Mouse (Mus musculus) lung, embryonic 14.5 days (tissue): ENCODE results near the gene Nek6. TPM values are rescaled to one million over a fixed set of nuclear protein-coding genes. Genes with fewer than 3 reads are reported as not detected.

Experiments
- ATAC-seq: fragments of 200-750 bp; cut with Nextera tagmentation; 2 replicates; pipeline ENCODE4 v1.8.0; 2017; ENCODE audit warnings: mild to moderate bottlenecking, moderate TSS enrichment, moderate library complexity; ENCODE audit not compliant: insufficient read depth
- DNase-seq: peaks from one replicate; pipeline ENCODE4 v3.0.0-alpha.2; 2015
- H3K27ac ChIP-seq: fragments of 300-500 bp; sonication (generic); 2 replicates; pipeline ENCODE4 v1.5.1; 2014; ENCODE audit warnings: low read depth, mild to moderate bottlenecking, moderate library complexity
- H3K27me3 ChIP-seq: fragments of 300-500 bp; sonication (generic); 2 replicates; pipeline ENCODE4 v1.6.1; 2014; ENCODE audit warnings: low read length, control low read depth; ENCODE audit not compliant: insufficient read depth
- H3K36me3 ChIP-seq: fragments of 300-500 bp; sonication (generic); 2 replicates; pipeline ENCODE4 v1.6.1; 2014; ENCODE audit warnings: control low read depth; ENCODE audit not compliant: insufficient read depth
- H3K4me1 ChIP-seq: fragments of 300-500 bp; sonication (generic); 2 replicates; pipeline ENCODE4 v1.6.1; 2014; ENCODE audit warnings: antibody characterized with exemption, control low read depth; ENCODE audit not compliant: insufficient read depth
- H3K4me2 ChIP-seq: fragments of 300-500 bp; sonication (generic); 2 replicates; pipeline ENCODE4 v1.6.1; 2014; ENCODE audit warnings: mild to moderate bottlenecking
- H3K4me3 ChIP-seq: fragments of 300-500 bp; sonication (generic); 2 replicates; pipeline ENCODE4 v1.5.1; 2014; ENCODE audit warnings: low read depth, low read length
- H3K9ac ChIP-seq: fragments of 300-500 bp; sonication (generic); 2 replicates; pipeline ENCODE4 v1.6.1; 2014
- H3K9me3 ChIP-seq: fragments of 300-500 bp; sonication (generic); 2 replicates; pipeline ENCODE4 v1.6.1; 2016; ENCODE audit warnings: low read depth, low read length, control low read depth
- CTCF ChIP-seq: IDR thresholded peaks from 2 replicates; pipeline ENCODE4 v1.5.1; 2016; ENCODE audit warnings: antibody characterized with exemption, low read depth
- WGBS: fragments of 180-500 bp; shearing (Covaris S2); extraction: QIAGEN DNeasy Blood & Tissue Kit; methylation state at CpG from one replicate; pipeline ENCODE4 v1.1.7; 2014; 5-methylcytosine and 5-hydroxymethylcytosine counted together
- polyA plus RNA-seq: library from polyadenylated mRNA; unstranded; fragments of >200 nt; fragmentation: Nextera tagmentation; extraction: Ambion mirVana; gene quantifications from 2 replicates; pipeline ENCODE4 v1.2.1, GENCODE M21; 2014

Nek6 gene
- polyA plus RNA-seq, 1 experiment from 2014 or later: 134 TPM

GRCm38 (mm10) chr2:38619777-38620176, 108.3 kb downstream of the Nek6 start:
- WGBS: 95% methylated on average over 4 of the region's 4 CpGs
- TF ChIP-seq CTCF: no peak
- DNase-seq (no peak), ATAC-seq (no peak)
- Histone ChIP-seq H3K4me1 (no peaks in the 10 kb centered on the region), H3K4me2 (no peak overlapping the region), H3K36me3 (peaks cover 30% of the 10 kb centered on the region), H3K9me3 (no peaks in the 10 kb centered on the region), H3K27ac (no peak overlapping the region), H3K9ac (no peak overlapping the region), H3K27me3 (no peaks in the 10 kb centered on the region), H3K4me3 (no peak overlapping the region)

- peaks cover 33% of the 10 kb centered on the region for H3K36me3 ChIP-seq
Observed at GRCm38 (mm10) chr2:38621076-38621475, 109.6 kb downstream of the Nek6 start.

GRCm38 (mm10) chr2:38621610-38622021, 110.2 kb downstream of the Nek6 start:
- TF ChIP-seq CTCF: peak; percentile 14; the same call in 1 of the 2 replicates
- ATAC-seq (no peak), DNase-seq (no peak)
- H3K4me2 ChIP-seq: no peak overlapping the region
- H3K27me3 ChIP-seq: no peaks in the 10 kb centered on the region
- H3K4me1 ChIP-seq: no peaks in the 10 kb centered on the region
- no peaks in the 10 kb centered on the region for H3K9me3 ChIP-seq
- no peak overlapping the region for H3K9ac ChIP-seq
- peaks cover 38% of the 10 kb centered on the region for H3K36me3 ChIP-seq
- no peak overlapping the region for H3K27ac ChIP-seq
- H3K4me3 ChIP-seq: no peak overlapping the region
- 64% methylated on average over 6 of the region's 6 CpGs for WGBS

More at GRCm38 (mm10) chr2:38621076-38621475, 109.6 kb downstream of the Nek6 start:
- H3K9me3 ChIP-seq: no peaks in the 10 kb centered on the region
- no peak overlapping the region for H3K4me2 ChIP-seq
- H3K9ac ChIP-seq: no peak overlapping the region
- H3K4me1 ChIP-seq: no peaks in the 10 kb centered on the region
- WGBS: 80% methylated on average over 4 of the region's 4 CpGs
- DNase-seq (no peak), ATAC-seq (no peak)
- H3K27ac ChIP-seq: no peak overlapping the region
- H3K4me3 ChIP-seq: no peak overlapping the region
- no peaks in the 10 kb centered on the region for H3K27me3 ChIP-seq
- TF ChIP-seq CTCF: no peak

- TF ChIP-seq CTCF: no peak
- no peak overlapping the region for H3K4me3 ChIP-seq
- peaks cover 44% of the 10 kb centered on the region for H3K36me3 ChIP-seq
- H3K27me3 ChIP-seq: no peaks in the 10 kb centered on the region
- no peak for DNase-seq
- H3K4me2 ChIP-seq: no peak overlapping the region
- ATAC-seq: no peak
- no peaks in the 10 kb centered on the region for H3K4me1 ChIP-seq
- H3K27ac ChIP-seq: no peak overlapping the region
- WGBS: 77% methylated on average over 3 of the region's 3 CpGs
- no peaks in the 10 kb centered on the region for H3K9me3 ChIP-seq
- H3K9ac ChIP-seq: no peak overlapping the region
Observed at GRCm38 (mm10) chr2:38623411-38623810, 112.0 kb downstream of the Nek6 start.

GRCm38 (mm10) chr2:38623821-38624590, 112.6 kb downstream of the Nek6 start:
- TF ChIP-seq CTCF: no peak
- WGBS: 85% methylated on average over 8 of the region's 8 CpGs
- Histone ChIP-seq H3K36me3 (peaks cover 48% of the 10 kb centered on the region), H3K9ac (no peak overlapping the region), H3K9me3 (no peaks in the 10 kb centered on the region), H3K4me3 (no peak overlapping the region), H3K4me2 (no peak overlapping the region), H3K27ac (no peak overlapping the region), H3K4me1 (no peaks in the 10 kb centered on the region), H3K27me3 (no peaks in the 10 kb centered on the region)
- ATAC-seq (no peak), DNase-seq (no peak)

GRCm38 (mm10) chr2:38628801-38629200, 117.4 kb downstream of the Nek6 start:
- DNase-seq: no peak
- H3K9me3 ChIP-seq: no peaks in the 10 kb centered on the region
- no peak overlapping the region for H3K4me3 ChIP-seq
- H3K36me3 ChIP-seq: peaks cover 73% of the 10 kb centered on the region
- 82% methylated on average over 4 of the region's 4 CpGs for WGBS
- ATAC-seq: no peak
- no peak for TF ChIP-seq CTCF
- H3K4me2 ChIP-seq: no peak overlapping the region
- H3K4me1 ChIP-seq: no peaks in the 10 kb centered on the region
- H3K9ac ChIP-seq: no peak overlapping the region
- no peak overlapping the region for H3K27ac ChIP-seq
- H3K27me3 ChIP-seq: no peaks in the 10 kb centered on the region

- Histone ChIP-seq H3K36me3 (peaks cover 80% of the 10 kb centered on the region), H3K9me3 (no peaks in the 10 kb centered on the region), H3K4me1 (no peaks in the 10 kb centered on the region), H3K4me2 (no peak overlapping the region), H3K9ac (no peak overlapping the region), H3K27ac (no peak overlapping the region), H3K4me3 (no peak overlapping the region), H3K27me3 (no peaks in the 10 kb centered on the region)
- ATAC-seq: no peak
- DNase-seq: no peak
- 92% methylated on average over 3 of the region's 3 CpGs for WGBS
- TF ChIP-seq CTCF: no peak
Observed at GRCm38 (mm10) chr2:38629451-38629850, 118.0 kb downstream of the Nek6 start.
